Mouse (Mus musculus): ENCODE results near the gene Slc35e3.
"Not testable (repeated sequence)": the region's sequence is repeated elsewhere in the genome, so short reads cannot be mapped to it uniquely, and the experiment has no call there.

Slc35e3 gene

DNA sequence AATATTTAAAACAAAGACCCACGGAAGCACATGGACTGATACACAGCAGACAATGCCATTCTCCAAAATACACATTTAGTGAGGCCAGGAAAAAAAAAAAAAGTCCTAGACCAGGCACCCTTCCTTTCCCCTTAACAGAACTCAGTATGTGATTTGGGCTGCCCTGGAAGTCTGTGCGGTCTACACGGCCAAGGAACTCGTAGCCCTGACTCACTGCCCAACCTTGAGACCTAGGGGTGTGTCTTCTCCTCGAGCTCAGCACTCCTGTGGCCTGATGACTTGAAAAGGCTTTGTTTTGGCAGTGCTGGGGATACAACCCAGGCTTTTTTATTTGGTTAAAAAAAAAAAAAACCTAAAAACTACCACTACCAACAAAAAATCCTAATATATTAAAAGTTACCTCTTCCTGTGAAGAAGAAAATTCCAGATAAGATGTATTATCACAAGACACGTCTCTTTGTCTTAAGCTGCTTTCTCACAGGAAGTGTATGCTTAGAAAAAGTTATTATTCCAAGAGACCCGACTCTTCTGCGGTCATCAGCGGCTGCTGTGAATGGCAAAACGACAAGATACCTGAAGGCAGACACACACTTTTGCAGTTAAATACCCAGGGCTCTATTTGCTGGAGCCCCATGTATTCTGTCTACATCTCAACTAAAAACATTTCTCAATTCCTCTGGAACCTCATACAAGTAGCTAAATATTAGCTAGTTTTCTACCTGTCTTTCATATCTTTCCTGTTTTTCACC lies 11.9 kb downstream of the Slc35e3 start:
- in situ Hi-C loops (cut with MboI, MseI): not testable (repeated sequence)

DNA sequence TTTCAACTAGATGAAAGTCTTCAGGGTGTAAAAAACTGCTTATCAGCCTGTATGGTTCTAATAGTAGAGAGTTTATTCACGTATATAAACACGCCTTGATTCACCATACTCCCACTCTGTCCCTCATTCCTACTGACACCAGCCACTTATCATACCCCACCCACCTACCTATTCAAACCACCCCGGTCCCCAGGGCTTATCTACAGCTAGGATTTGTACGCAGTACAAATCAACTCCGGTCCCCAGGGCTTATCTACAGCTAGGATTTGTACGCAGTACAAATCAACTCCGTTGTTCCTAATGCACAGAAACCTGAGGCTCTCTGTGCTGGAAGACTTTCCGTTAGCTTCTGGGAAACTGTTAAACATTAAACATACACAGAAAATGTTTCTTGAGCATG lies 12.5 kb downstream of the Slc35e3 start:
- in situ Hi-C loops (cut with MboI, MseI): not testable (repeated sequence)

DNA sequence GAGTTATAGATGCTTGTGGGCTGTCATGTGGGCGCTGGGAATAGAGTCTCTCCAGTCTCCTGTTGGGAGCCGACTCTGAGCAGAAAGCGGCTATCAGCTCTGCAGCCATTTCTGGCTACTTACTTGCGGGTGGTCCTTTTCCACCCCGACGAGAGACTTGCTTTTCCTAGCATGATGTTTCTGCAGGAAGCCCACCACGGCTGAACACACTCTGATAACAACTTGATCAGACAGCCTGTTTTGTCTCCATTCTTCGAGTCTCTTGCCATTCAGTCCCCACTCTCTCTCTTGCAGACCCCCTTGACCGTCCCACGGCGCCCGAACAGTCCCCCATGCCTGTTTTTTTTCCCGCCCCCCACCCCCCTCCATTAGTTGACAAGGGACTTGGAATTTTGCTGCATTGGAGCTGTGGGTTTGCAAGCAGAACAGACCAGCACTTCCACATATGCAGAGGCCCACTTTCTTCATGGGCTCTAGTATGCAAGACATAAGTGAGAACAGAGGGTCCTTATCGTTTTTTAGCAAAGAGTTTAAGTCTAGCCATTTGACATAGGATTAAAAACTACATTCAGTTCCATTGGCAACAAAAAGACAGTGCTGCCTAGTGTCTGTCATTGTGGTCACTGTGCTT lies 13.1 kb downstream of the Slc35e3 start:
- in situ Hi-C loops (cut with MboI, MseI): no loop called here

DNA sequence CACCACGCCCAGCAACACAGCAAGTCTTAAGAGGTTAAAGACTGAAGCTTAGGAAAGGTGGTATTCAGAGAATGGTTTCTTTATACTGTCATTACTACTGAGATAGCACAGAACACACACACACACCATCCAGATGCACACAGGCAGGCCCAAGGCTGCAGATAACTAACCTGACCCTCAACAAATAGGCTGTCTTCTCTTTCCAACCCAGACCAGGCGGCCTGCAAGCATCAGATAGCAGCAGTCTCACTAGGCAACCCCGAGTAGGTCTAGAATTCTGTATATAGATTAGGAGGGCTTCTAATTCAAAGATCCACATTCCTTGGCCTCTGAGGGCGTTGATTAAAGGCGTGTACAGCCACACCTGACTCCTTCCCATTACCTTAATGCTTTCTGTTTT lies 14.0 kb downstream of the Slc35e3 start:
- in situ Hi-C loops (cut with MboI, MseI): no loop called here

DNA sequence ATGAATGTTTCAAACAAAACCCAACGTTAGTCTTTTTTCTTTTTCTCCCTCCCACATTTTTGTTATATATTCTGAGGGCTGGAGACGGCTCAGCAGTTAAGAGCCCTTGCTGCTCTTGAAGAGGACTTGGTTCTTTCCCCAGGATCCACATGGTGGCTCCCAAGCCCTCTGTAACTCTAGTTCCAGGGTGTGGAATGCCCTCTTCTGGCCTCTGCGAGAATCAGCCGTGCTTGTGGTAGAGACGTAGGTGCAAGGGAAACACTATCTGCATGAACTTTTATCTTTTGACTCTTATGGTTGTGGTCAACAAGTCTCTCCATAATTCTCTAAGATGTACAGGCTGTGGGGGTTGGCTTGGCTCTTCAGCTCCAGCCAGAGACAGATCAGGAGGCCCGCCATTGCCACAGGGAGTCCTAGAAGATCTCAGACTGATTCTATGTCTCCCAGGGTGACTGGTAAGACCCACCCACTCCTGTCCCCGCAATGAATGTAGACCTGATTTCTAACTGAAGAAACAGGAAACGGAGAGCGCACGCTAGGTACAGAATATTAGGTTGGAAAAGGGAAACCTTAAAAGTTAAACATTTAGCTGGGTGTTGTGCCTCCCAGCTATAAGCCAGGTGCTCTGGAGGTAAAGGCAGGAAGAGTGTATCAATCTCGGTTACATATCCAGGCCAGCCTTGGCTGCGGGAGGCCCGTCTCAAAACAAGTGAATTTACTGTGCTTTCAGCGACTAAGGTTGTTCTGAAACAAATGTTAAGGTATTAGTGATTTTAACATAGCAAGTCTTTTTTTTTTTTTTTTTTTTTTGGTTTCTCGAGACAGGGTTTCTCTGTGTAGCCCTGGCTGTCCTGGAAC lies 14.7 kb downstream of the Slc35e3 start:
- in situ Hi-C loops (cut with MboI, MseI): no loop called here

DNA sequence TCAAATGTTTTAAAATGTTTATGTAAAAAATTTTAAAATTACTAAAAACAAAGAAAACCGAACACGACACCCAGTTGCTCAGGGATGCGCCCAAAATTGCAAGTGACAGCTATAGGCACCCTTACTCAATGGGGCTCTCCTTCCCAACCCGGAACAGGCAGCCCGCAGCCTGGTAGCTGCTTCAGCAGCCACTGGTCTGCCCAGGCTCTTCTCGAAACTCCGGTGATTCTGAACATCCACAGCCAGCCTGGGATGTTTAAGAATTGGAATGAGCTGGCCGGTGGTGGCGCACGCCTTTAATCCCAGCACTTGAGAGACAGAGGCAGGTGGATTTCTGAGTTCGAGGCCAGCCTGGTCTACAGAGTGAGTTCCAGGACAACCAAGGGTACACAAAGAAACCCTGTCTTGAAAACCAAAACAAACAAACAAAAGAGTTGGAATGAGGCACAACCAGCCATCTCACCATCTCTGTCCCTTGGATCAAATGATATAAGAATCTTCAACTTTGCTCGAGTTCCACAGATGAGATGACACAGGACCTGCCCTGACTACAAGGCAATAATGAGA lies 15.4 kb downstream of the Slc35e3 start:
- in situ Hi-C loops (cut with MboI, MseI): no loop called here

DNA sequence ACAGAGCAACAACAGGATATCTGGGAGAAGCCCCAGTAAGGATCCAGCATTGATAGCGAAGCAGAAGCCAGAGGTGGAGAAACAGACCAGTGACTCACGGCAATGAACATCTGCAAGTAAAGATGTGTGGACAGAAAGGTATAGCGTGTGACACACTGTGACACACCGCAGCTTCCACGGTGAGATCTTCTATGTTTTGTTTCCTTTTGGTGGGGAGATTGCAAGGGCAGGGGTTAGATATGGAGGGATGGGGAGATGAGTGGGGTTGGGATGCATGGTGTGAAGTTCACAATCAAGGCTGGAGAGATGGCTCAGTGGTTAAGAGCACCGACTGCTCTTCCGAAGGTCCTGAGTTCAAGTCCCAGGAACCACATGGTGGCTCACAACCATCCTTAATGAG lies 16.0 kb downstream of the Slc35e3 start:
- in situ Hi-C loops (cut with MboI, MseI): no loop called here

DNA sequence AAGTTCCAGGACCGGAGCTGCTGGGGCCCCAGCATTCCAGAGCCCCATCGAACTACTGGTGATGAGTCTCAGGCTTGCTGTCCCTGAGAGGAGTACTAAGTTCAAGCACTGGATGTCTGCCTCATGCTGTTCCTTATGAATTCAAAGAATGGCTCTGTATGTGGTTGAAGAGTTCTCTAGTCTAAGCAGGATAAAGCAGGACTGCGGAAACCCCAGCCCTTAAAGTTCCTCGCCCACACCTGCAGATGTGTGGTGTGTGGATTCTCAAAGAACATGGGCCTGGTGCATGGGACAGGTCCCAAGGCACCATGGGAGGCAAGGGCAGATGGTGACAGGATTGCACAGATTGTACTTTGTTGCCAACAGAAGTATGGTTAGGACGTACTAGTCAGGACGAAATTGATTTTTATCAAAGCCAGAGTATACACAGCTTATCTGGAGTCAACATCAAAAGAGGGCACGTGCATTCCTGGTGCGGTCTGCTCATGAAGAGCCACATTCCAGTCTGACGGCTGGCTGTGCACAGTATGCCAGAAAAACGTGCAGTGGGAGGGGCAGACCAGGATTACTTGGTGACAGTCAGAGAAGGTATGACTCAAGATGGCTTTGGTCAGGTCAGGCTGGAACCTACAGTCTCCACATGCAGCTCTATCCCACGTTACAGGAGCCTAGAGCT lies 16.9 kb downstream of the Slc35e3 start:
- in situ Hi-C loops (cut with MboI, MseI): no loop called here

DNA sequence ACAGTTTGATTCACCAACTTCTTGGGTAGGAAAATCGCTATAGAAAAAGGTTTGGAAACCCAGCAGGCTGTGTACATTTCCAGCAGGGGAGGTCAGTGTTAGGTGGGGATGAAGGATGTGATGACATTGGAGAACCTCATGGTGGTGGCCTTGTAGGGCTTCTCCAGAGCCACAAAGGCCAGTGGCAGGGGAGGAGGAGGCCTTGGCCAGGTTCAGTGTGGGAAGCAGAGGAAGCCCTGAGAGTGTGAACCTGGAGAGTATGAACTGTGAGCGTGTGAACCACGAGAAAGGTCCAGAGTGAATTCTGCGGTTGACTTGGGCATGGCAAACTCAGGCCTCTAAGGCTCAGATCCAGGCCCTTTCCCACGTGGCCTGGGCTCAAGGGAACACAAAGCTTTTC lies 17.6 kb downstream of the Slc35e3 start:
- in situ Hi-C loops (cut with MboI, MseI): no loop called here

DNA sequence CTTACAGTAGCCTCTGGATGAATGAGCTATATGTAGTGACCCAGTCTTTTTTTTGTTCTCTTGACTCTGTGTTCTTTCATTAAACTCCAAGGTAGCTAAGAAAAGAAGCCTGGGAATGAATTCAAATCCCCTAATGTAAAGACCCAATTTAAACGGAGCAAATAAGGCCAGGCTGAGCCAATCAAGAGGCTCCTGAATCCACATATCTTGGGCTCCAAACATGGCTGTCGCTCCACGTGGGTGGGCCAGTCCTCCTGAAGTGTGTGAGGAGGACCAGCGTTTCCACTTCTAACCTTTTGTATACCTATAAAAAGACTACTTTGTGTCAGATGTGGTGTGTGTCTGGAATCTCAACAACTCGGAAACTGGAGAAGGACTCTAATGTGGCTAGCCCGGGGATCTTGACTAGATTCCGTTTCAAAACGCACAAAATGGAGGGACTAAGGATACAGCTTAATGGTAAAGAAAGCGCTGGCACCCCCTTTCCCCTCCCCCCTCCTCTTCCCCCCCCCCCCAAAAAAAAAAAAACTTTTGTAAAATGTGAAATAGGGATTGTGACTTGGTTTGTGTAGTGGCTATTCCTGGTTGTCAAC lies 18.6 kb downstream of the Slc35e3 start:
- in situ Hi-C loops (cut with MboI, MseI): no loop called here

DNA sequence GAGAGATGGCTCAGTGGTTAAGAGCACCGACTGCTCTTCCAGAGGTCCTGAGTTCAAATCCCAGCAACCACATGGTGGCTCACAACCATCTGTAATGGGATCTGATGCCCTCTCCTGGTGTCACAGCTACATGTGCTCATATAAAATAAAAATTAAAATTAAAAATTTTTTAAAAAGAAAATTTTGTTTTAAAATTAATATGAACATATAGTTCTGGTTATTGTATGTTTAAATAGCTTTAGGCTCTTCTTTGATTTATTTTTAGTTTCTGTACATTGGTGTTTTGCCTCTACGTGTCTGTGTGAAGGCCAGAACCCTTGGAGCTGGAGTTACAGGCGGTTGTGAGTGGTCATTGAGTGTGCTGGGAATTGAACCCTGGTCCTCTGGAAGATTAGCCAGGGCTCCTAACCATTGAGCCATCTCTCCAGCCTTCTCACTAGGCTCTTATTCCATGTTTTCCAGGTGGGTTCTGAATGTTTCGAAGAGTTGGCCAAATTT lies 19.2 kb downstream of the Slc35e3 start:
- in situ Hi-C loops (cut with MboI, MseI): no loop called here

DNA sequence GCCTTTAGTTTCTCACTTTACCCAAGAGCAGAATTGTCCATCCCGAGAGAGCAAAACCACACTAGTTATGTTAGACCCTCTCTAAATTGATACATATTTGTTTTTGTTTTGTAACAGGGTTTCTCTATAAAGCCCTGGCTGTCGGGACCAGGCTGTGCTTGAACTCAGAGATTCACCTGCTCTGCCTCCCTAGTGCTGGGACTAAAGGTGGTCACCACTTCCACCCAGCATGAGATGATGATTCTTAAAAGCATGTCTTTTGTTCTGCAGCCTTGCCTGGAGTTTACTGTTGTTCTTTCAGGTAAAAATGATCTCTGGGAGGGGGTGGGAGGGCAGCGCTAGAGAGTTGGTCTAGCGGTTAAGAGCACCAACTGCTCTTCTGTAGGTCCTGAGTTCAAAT lies 19.8 kb downstream of the Slc35e3 start:
- in situ Hi-C loops (cut with MboI, MseI): no loop called here

DNA sequence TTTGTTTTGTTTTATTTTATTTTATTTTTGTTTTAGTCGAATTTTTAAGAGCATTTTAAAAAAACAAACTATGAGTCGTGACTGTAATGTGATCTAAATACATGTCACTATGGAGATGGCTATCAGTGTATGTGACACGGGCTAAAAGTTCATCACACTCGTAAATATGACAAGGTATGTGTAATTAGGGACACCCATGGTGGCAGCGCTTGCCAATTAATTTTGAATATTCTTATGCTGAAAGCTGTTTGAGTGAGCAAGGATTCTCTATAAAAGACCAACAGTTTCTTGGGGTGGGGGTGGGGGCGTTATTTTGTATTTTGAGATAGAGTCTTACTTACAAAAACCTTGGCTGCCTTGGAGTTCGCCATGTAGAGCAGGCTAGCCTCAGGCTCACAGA lies 20.5 kb downstream of the Slc35e3 start:
- in situ Hi-C loops (cut with MboI, MseI): no loop called here

DNA sequence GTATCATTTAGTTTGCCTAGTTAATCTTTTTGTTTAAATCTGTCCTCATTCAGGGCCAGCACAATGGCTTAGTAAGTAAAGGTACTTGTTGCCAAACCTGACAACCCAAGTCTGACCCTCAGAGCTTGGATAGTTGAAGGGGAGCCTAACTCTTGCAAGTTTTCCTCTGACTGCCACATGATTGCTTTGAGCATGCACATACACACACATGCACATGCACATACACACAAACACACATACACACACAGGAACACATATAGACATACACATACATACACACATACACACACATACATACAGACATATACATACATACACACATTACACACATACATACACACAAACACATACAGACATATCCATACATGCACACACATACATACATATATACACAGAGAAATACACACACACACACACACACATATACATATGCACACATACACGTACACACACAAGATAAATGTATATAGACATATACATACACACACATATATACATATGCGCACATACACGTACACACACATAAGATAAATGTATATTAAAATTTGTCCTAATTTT lies 21.3 kb downstream of the Slc35e3 start:
- in situ Hi-C loops (cut with MboI, MseI): no loop called here

DNA sequence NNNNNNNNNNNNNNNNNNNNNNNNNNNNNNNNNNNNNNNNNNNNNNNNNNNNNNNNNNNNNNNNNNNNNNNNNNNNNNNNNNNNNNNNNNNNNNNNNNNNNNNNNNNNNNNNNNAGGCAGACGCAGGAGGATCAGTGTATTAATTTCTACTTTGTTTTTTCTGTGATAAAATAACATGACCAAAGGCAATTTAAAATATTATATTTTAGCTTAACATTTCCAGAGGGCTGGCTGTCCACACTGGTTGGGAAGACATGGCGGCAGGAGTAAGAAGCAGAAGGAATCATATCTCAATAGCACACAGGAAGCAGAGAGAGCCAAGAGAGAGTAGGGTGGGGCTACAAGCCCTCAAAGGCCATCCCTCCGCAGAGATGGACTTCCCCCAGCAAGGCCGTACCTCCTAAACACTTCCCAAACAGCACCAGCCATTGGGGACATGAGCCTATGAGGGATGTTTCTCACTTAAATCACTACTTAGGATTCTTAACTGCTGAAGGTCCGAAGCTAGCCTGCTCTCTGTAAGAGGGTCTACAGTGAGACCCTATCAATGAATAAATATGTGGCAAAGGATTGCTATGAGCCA lies 21.9 kb downstream of the Slc35e3 start:
- in situ Hi-C loops (cut with MboI, MseI): no loop called here

DNA sequence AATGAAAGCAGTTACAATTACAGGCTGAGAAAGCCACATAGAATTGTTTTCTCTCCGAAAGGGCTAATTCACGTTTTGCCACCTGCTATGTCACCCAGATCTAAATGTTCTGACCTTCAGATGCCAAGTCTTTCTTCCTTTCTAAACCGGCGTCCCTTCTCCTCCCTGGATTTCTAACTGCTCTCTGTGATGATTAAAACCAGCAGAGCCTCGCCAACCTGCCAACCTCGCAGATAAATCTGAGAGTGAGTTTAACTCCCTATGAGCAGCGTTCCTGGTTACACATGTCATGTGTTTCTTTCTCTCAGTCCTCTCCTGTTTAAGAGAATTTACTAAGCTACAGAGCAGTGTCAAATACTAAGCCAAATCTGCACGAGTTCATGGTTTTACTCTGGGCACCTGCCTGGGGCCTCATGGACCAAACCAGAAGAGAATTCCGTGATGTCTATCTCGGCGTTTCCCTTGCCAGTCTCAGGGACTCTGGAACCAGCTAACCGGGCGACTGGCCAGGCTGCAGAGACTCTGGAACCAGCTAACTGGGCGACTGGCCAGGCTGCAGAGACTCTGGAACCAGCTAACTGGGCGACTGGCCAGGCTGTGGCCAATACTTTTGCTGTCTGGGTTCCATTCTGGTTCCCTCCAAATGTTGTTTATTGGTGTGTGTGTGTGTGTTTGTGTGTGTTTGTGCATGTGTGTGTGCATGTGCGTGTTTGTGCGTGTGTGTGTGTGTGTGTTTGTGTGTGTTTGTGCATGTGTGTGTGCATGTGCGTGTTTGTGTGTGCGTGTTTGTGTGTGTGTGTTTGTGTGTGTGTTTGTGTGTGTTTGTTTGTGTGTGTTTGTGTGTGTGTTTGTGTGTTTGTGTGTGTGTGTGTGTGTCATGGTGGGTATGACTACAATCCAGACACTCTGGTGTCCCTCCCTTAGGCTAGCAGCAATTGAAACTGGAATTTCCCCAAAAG lies 27.7 kb downstream of the Slc35e3 start:
- in situ Hi-C loops (cut with MboI, MseI): no loop called here

DNA sequence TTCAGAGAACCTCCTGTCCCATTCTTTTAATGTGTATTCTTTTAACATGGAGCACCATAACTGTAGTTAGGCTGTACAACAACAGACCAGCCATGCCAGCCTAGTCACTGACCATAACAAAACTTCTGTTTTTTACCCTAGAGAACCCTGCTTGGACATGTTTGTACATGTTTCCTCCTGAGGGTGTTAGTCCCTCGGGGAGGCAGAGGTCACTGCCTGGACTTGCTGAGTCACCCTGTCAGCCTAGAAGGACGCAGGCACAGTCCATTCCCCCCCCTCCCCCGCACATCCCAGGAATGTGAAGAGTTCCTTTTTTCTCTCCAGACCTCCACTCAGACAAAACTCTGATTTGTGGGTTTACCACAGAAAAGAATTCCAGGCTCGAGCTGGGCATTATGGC lies 28.6 kb downstream of the Slc35e3 start:
- in situ Hi-C loops (cut with MboI, MseI): no loop called here

DNA sequence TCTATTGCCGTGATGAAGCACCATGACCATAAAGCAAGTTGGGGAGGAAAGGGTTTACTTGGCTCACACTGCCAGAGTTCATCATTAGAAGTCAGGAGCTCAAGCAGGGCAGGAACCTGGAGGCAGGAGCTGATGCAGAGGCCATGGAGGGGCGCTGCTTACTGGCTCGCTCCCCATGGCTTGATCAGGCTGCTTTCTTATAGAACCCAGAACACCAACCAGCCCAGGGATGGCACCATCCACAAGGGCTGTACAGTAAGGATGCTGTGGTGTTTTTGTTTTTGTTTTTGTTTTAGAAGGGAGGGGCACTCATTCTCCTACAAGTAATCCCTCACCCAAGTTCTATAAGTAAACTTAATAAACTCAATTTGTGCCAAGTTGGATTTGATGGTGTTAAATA lies 29.5 kb downstream of the Slc35e3 start:
- in situ Hi-C loops (cut with MboI, MseI): no loop called here

DNA sequence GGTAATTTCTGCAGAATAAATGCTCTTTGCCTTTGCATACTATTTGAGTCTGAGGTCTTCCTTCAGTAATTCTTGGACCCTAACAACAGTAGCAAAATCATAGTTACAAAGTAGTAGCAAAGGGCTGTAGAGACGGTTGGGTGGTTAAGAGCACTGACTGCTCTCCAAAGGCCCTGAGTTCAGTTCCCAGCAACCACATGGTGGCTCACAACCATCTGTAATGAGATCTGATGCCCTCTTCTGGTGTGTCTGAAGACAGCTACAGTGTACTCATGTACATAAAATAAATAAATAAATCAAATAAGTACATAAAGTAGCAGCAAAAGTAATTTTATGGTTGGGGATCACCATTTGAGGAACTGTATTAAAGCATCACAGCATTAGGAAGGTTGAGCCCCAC lies 30.5 kb downstream of the Slc35e3 start:
- in situ Hi-C loops (cut with MboI, MseI): not testable (repeated sequence)
